Mouse (Mus musculus) forebrain, embryonic 15.5 days (tissue): ENCODE data around the gene Aifm2. TPM values are rescaled to one million over a fixed set of nuclear protein-coding genes. Genes with fewer than 3 reads are reported as not detected.

ENCODE experiments used
- ATAC-seq: fragments of 200-750 bp; cut with Nextera tagmentation; replicated peaks from 2 replicates; pipeline ENCODE4 v1.8.0; 2017; ENCODE audit warnings: mild to moderate bottlenecking, moderate TSS enrichment, moderate library complexity
- H3K27ac ChIP-seq: fragments of 300-500 bp; sonication (generic); replicated peaks from 2 replicates; pipeline ENCODE4 v1.5.1; 2015; ENCODE audit warnings: mild to moderate bottlenecking, inconsistent platforms
- H3K27me3 ChIP-seq: fragments of 300-500 bp; sonication (generic); 2 replicates; pipeline ENCODE4 v1.6.1; 2015; ENCODE audit warnings: inconsistent platforms
- H3K36me3 ChIP-seq: fragments of 300-500 bp; sonication (generic); 2 replicates; pipeline ENCODE4 v1.6.1; 2015; ENCODE audit warnings: mild to moderate bottlenecking, inconsistent platforms
- H3K4me1 ChIP-seq: fragments of 300-500 bp; sonication (generic); 2 replicates; pipeline ENCODE4 v1.6.1; 2015; ENCODE audit warnings: inconsistent platforms
- H3K4me2 ChIP-seq: fragments of 300-500 bp; sonication (generic); replicated peaks from 2 replicates; pipeline ENCODE4 v1.6.1; 2015; ENCODE audit warnings: mild to moderate bottlenecking, inconsistent platforms
- H3K4me3 ChIP-seq: fragments of 300-500 bp; sonication (generic); 2 replicates; pipeline ENCODE4 v1.5.1; 2015; ENCODE audit warnings: mild to moderate bottlenecking, inconsistent platforms
- H3K9ac ChIP-seq: fragments of 300-500 bp; sonication (generic); replicated peaks from 2 replicates; pipeline ENCODE4 v1.6.1; 2015; ENCODE audit warnings: mild to moderate bottlenecking, inconsistent platforms
- H3K9me3 ChIP-seq: fragments of 300-500 bp; sonication (generic); 2 replicates; pipeline ENCODE4 v1.6.1; 2016; ENCODE audit warnings: inconsistent platforms
- WGBS: fragments of 180-500 bp; shearing (Covaris S2); methylation state at CpG from one replicate; pipeline ENCODE4 v1.1.7; 2015; ENCODE audit warnings: mixed read lengths; 5-methylcytosine and 5-hydroxymethylcytosine counted together
- polyA plus RNA-seq: library from polyadenylated mRNA; unstranded; fragments of >200 nt; fragmentation: Nextera tagmentation; extraction: Ambion mirVana; gene quantifications from 2 replicates; pipeline ENCODE4 v1.2.1, GENCODE M21; 2015

Gene Aifm2
- polyA plus RNA-seq, 1 experiment from 2014 or later: 6.7 TPM

- 90% methylated on average over 9 of the region's 9 CpGs for WGBS
- ATAC-seq: no peak
- Histone ChIP-seq H3K36me3 (peaks cover 92% of the 10 kb centered on the region), H3K4me1 (no peaks in the 10 kb centered on the region), H3K9me3 (no peaks in the 10 kb centered on the region), H3K27ac (no peak overlapping the region), H3K4me3 (no peak overlapping the region), H3K9ac (no peak overlapping the region), H3K4me2 (no peak overlapping the region), H3K27me3 (no peaks in the 10 kb centered on the region)
These were observed 35.0 kb downstream of the Aifm2 start for GRCm38 (mm10) chr10:61750014-61750413.

GRCm38 (mm10) chr10:61751534-61752219, 36.6 kb downstream of the Aifm2 start:
- WGBS: 87% methylated on average over 20 of the region's 20 CpGs
- ATAC-seq: no peak

GRCm38 (mm10) chr10:61753071-61753470, 38.0 kb downstream of the Aifm2 start:
- Histone ChIP-seq H3K4me1 (0 out of 2 replicates have a peak, but pooled peaks cover 2% of the 10 kb centered on the region), H3K4me3 (no peak overlapping the region), H3K27ac (no peak overlapping the region), H3K4me2 (no peak overlapping the region), H3K27me3 (no peaks in the 10 kb centered on the region), H3K9ac (no peak overlapping the region), H3K36me3 (peaks cover 86% of the 10 kb centered on the region), H3K9me3 (no peaks in the 10 kb centered on the region)
- 95% methylated on average over 23 of the region's 23 CpGs for WGBS
- ATAC-seq: no peak

More at GRCm38 (mm10) chr10:61751534-61752219, 36.6 kb downstream of the Aifm2 start:
- Histone ChIP-seq H3K27me3 (no peaks in the 10 kb centered on the region), H3K27ac (no peak overlapping the region), H3K4me3 (no peak overlapping the region), H3K4me2 (no peak overlapping the region), H3K4me1 (no peaks in the 10 kb centered on the region), H3K9ac (no peak overlapping the region), H3K36me3 (peaks cover 90% of the 10 kb centered on the region), H3K9me3 (no peaks in the 10 kb centered on the region)

GRCm38 (mm10) chr10:61757022-61757421, 42.0 kb downstream of the Aifm2 start:
- no peak overlapping the region for H3K9ac ChIP-seq
- peaks cover 50% of the 10 kb centered on the region for H3K36me3 ChIP-seq
- H3K27ac ChIP-seq: no peak overlapping the region
- no peak overlapping the region for H3K4me3 ChIP-seq
- no peak overlapping the region for H3K4me2 ChIP-seq
- no peak for ATAC-seq
- 0 out of 2 replicates have a peak, but pooled peaks cover 2% of the 10 kb centered on the region for H3K4me1 ChIP-seq
- H3K9me3 ChIP-seq: no peaks in the 10 kb centered on the region
- no peaks in the 10 kb centered on the region for H3K27me3 ChIP-seq
- WGBS: 85% methylated on average over 14 of the region's 14 CpGs

GRCm38 (mm10) chr10:61758904-61759303, 43.8 kb downstream of the Aifm2 start:
- Histone ChIP-seq H3K27ac (no peak overlapping the region), H3K27me3 (no peaks in the 10 kb centered on the region), H3K36me3 (peaks cover 33% of the 10 kb centered on the region), H3K4me2 (no peak overlapping the region), H3K9ac (no peak overlapping the region), H3K9me3 (no peaks in the 10 kb centered on the region), H3K4me3 (no peak overlapping the region), H3K4me1 (0 out of 2 replicates have a peak, but pooled peaks cover 2% of the 10 kb centered on the region)
- 92% methylated on average over 2 of the region's 2 CpGs for WGBS
- no peak for ATAC-seq

GRCm38 (mm10) chr10:61759869-61760268, 44.8 kb downstream of the Aifm2 start:
- peaks cover 25% of the 10 kb centered on the region for H3K36me3 ChIP-seq
- 85% methylated on average over 6 of the region's 6 CpGs for WGBS
- H3K4me3 ChIP-seq: no peak overlapping the region
- H3K27me3 ChIP-seq: no peaks in the 10 kb centered on the region
- ATAC-seq: no peak
- H3K9ac ChIP-seq: no peak overlapping the region
- H3K9me3 ChIP-seq: no peaks in the 10 kb centered on the region
- peaks cover 5% of the 10 kb centered on the region; the same call in 1 of the 2 replicates for H3K4me1 ChIP-seq
- no peak overlapping the region for H3K27ac ChIP-seq
- H3K4me2 ChIP-seq: no peak overlapping the region

GRCm38 (mm10) chr10:61764689-61765088, 49.6 kb downstream of the Aifm2 start:
- 71% methylated on average over 8 of the region's 8 CpGs for WGBS

GRCm38 (mm10) chr10:61765558-61765957, 50.5 kb downstream of the Aifm2 start:
- H3K4me2 ChIP-seq: no peak overlapping the region
- H3K27me3 ChIP-seq: no peaks in the 10 kb centered on the region
- H3K9ac ChIP-seq: no peak overlapping the region
- H3K4me1 ChIP-seq: peaks cover 17% of the 10 kb centered on the region
- 16% methylated on average over 5 of the region's 5 CpGs for WGBS
- H3K9me3 ChIP-seq: no peaks in the 10 kb centered on the region
- H3K4me3 ChIP-seq: no peak overlapping the region
- H3K36me3 ChIP-seq: 0 out of 2 replicates have a peak, but pooled peaks cover 5% of the 10 kb centered on the region
- ATAC-seq: no peak
- H3K27ac ChIP-seq: no peak overlapping the region

More at GRCm38 (mm10) chr10:61764689-61765088, 49.6 kb downstream of the Aifm2 start:
- no peak overlapping the region for H3K27ac ChIP-seq
- no peaks in the 10 kb centered on the region for H3K9me3 ChIP-seq
- peaks cover 17% of the 10 kb centered on the region for H3K4me1 ChIP-seq
- ATAC-seq: no peak
- H3K4me3 ChIP-seq: no peak overlapping the region
- no peaks in the 10 kb centered on the region for H3K27me3 ChIP-seq
- no peak overlapping the region for H3K9ac ChIP-seq
- H3K36me3 ChIP-seq: 0 out of 2 replicates have a peak, but pooled peaks cover 5% of the 10 kb centered on the region
- H3K4me2 ChIP-seq: no peak overlapping the region

- H3K4me3 ChIP-seq: no peak overlapping the region
- H3K27me3 ChIP-seq: no peaks in the 10 kb centered on the region
- H3K9me3 ChIP-seq: no peaks in the 10 kb centered on the region
- no peak overlapping the region for H3K4me2 ChIP-seq
- H3K4me1 ChIP-seq: peaks cover 17% of the 10 kb centered on the region
- no peak overlapping the region for H3K27ac ChIP-seq
- no peak for ATAC-seq
- no peak overlapping the region for H3K9ac ChIP-seq
- H3K36me3 ChIP-seq: 0 out of 2 replicates have a peak, but pooled peaks cover 5% of the 10 kb centered on the region
- WGBS: 49% methylated on average over 6 of the region's 6 CpGs
These were observed 51.7 kb downstream of the Aifm2 start for GRCm38 (mm10) chr10:61766806-61767205.

GRCm38 (mm10) chr10:61781461-61782128, 66.5 kb downstream of the Aifm2 start:
- Histone ChIP-seq H3K4me1 (peaks cover 29% of the 10 kb centered on the region), H3K36me3 (no peaks in the 10 kb centered on the region), H3K27me3 (no peaks in the 10 kb centered on the region), H3K4me3 (peak overlapping the region; percentile 97), H3K4me2 (peak overlapping the region; percentile 73), H3K9ac (peak overlapping the region; percentile 99; the same call in 1 of the 2 replicates), H3K27ac (peak overlapping the region; percentile 99), H3K9me3 (no peaks in the 10 kb centered on the region)
- ATAC-seq: no peak
- WGBS: 29% methylated on average over 9 of the region's 9 CpGs

GRCm38 (mm10) chr10:61782799-61783611, 67.9 kb downstream of the Aifm2 start:
- H3K4me3 ChIP-seq: peak overlapping the region; percentile 97
- ATAC-seq: peak; percentile 65
- peak overlapping the region; percentile 99 for H3K27ac ChIP-seq
- no peaks in the 10 kb centered on the region for H3K9me3 ChIP-seq
- H3K27me3 ChIP-seq: no peaks in the 10 kb centered on the region
- H3K36me3 ChIP-seq: no peaks in the 10 kb centered on the region
- peak overlapping the region; percentile 99 for H3K9ac ChIP-seq
- peak overlapping the region; percentile 73 for H3K4me2 ChIP-seq
- WGBS: under 1% methylated on average over 63 of the region's 74 CpGs
- H3K4me1 ChIP-seq: peaks cover 29% of the 10 kb centered on the region
